Mouse (Mus musculus) left cerebral cortex, adult 6 months (tissue): Measurements from ENCODE around the gene Asb3. TPM values are rescaled to one million over a fixed set of nuclear protein-coding genes. Genes with fewer than 3 reads are reported as not detected.

Experiments
- long read RNA-seq, 2 experiments: library from polyadenylated mRNA; unstranded; transcript quantifications; one replicate each; pipeline ENCODE4 v2.0.0; 2019 to 2020
- polyA plus RNA-seq: library from polyadenylated mRNA; unstranded; fragments of <200 nt; fragmentation: Nextera tagmentation; gene quantifications from 2 replicates; pipeline ENCODE4 v1.2.3, GENCODE M21; 2021

Gene Asb3
- 16.7 and 22.3 TPM in 2 replicates for polyA plus RNA-seq
- long read RNA-seq, experiment 1, transcript Asb3-201 (10 exons, 3,228 nt) = major isoform, 97 of 126 reads
- long read RNA-seq, experiment 1, partial matches to known transcripts = 5 of 126 reads
- long read RNA-seq, experiment 1, other reads (novel, unspliced or antisense) = 23 of 126 reads
- long read RNA-seq, experiment 2, transcript Asb3-201 (10 exons, 3,228 nt) = major isoform, 28 of 49 reads
- long read RNA-seq, experiment 2, partial matches to known transcripts = 7 of 49 reads
- long read RNA-seq, experiment 2, other reads (novel, unspliced or antisense) = 13 of 49 reads

GRCm38 (mm10) chr11:30885171-30885871 lies at the start of gene Asb3, which contains the start of gene Gpr75:
Gene Asb3, plus strand, starts transcription at chr11:30885416.
Gene Gpr75, plus strand, starts transcription at chr11:30885358.

GRCm38 (mm10) chr11:30954279-30954725 lies 69.1 kb downstream of the Asb3 start, which contains the start of gene Erlec1:
Gene Erlec1, minus strand, starts transcription at chr11:30954335.

GRCm38 (mm10) chr11:30985877-30986624 lies 100.8 kb downstream of the Asb3 start, which contains the start of gene Chac2:
Gene Chac2, minus strand, starts transcription at chr11:30986350.

Other genes with a start within 250 kb of the Asb3 start
- gene Acyp2, start 235.8 kb upstream of the Asb3 start, polyA plus RNA-seq = 84.9 and 108 TPM in 2 replicates
- 2.0 and 2.7 TPM in 2 replicates for gene Psme4, start 113.7 kb upstream of the Asb3 start, polyA plus RNA-seq
- 6.5 and 7.1 TPM in 2 replicates for gene Gpr75, start 58 bp upstream of the Asb3 start, polyA plus RNA-seq
- gene Erlec1, start 68.9 kb downstream of the Asb3 start, polyA plus RNA-seq = 11.4 and 14.1 TPM in 2 replicates
- gene Chac2, start 100.9 kb downstream of the Asb3 start, polyA plus RNA-seq = 19.7 and 24.0 TPM in 2 replicates